Mouse (Mus musculus): Measurements from ENCODE around the gene Lce3e. TPM values are rescaled to one million over a fixed set of nuclear protein-coding genes. Genes with fewer than 3 reads are reported as not detected.

The Lce3e gene
- polyA plus RNA-seq (2016; fragmentation: Nextera tagmentation; extraction: Ambion mirVana) = not detected in 2 replicates

GRCm38 (mm10) chr3:92966761-92967160 is at the start of gene Lce3e:
Lce3e (plus strand) TSS chr3:92967061.
- Histone ChIP-seq H3K9me3 (no peaks in the 10 kb centered on the region), H3K27ac (no peak within 1 kb of the TSS), H3K36me3 (no peaks in the 10 kb centered on the region), H3K4me3 (no peak within 1 kb of the TSS), H3K4me1 (replicated peaks) (no peaks in the 10 kb centered on the region), H3K27me3 (ENCODE audit: insufficient read depth, poor library complexity, severe bottlenecking) (no peaks in the 10 kb centered on the region)
- no peak for DNase-seq (ENCODE audit: low spot score)
- 87% methylated on average over 2 of the region's 2 CpGs for WGBS

- Histone ChIP-seq H3K4me3 (no peak overlapping the region), H3K27me3 (ENCODE audit: insufficient read depth, poor library complexity, severe bottlenecking) (no peaks in the 10 kb centered on the region), H3K9me3 (no peaks in the 10 kb centered on the region), H3K36me3 (no peaks in the 10 kb centered on the region), H3K4me1 (replicated peaks) (no peaks in the 10 kb centered on the region; the same call in 1 of the 2 replicates), H3K27ac (no peak overlapping the region)
- 64% methylated on average over 4 of the region's 4 CpGs for WGBS
- no peak for DNase-seq (ENCODE audit: low spot score)
Observed at GRCm38 (mm10) chr3:92920364-92920763, 46.5 kb upstream of the Lce3e start.

- Histone ChIP-seq H3K4me3 (no peak within 1 kb of the TSS), H3K27me3 (ENCODE audit: insufficient read depth, poor library complexity, severe bottlenecking) (no peaks in the 10 kb centered on the region), H3K36me3 (no peaks in the 10 kb centered on the region), H3K4me1 (replicated peaks) (no peaks in the 10 kb centered on the region), H3K9me3 (no peaks in the 10 kb centered on the region), H3K27ac (no peak within 1 kb of the TSS)
- WGBS = 84% methylated on average over 2 of the region's 2 CpGs
- DNase-seq (ENCODE audit: low spot score) = no peak
Observed at GRCm38 (mm10) chr3:92926130-92926529, 40.7 kb upstream of the Lce3e start, which contains the start of gene Lce3a. Lce3a (minus strand) TSS chr3:92926230.

GRCm38 (mm10) chr3:92932679-92933078 is 34.2 kb upstream of the Lce3e start, which contains the start of gene Lce3b:
Lce3b (plus strand) TSS chr3:92932979.
- H3K27ac ChIP-seq = no peak within 1 kb of the TSS
- H3K9me3 ChIP-seq = no peaks in the 10 kb centered on the region
- 53% methylated on average over 2 of the region's 2 CpGs for WGBS

GRCm38 (mm10) chr3:92944186-92944585 is 22.7 kb upstream of the Lce3e start, which contains the start of gene Lce3c:
Lce3c (plus strand) TSS chr3:92944486.
- H3K9me3 ChIP-seq = no peaks in the 10 kb centered on the region
- H3K27me3 ChIP-seq (ENCODE audit: insufficient read depth, poor library complexity, severe bottlenecking) = no peaks in the 10 kb centered on the region
- 84% methylated on average over 1 of the region's 1 CpGs for WGBS
- no peaks in the 10 kb centered on the region for H3K4me1 ChIP-seq (replicated peaks)
- no peaks in the 10 kb centered on the region for H3K36me3 ChIP-seq
- H3K4me3 ChIP-seq = no peak within 1 kb of the TSS
- no peak for DNase-seq (ENCODE audit: low spot score)
- no peak within 1 kb of the TSS for H3K27ac ChIP-seq

More at GRCm38 (mm10) chr3:92932679-92933078, 34.2 kb upstream of the Lce3e start, which contains the start of gene Lce3b:
- Histone ChIP-seq H3K4me1 (replicated peaks) (no peaks in the 10 kb centered on the region), H3K4me3 (no peak within 1 kb of the TSS), H3K27me3 (ENCODE audit: insufficient read depth, poor library complexity, severe bottlenecking) (no peaks in the 10 kb centered on the region), H3K36me3 (no peaks in the 10 kb centered on the region)
- no peak for DNase-seq (ENCODE audit: low spot score)

- 84% methylated on average over 1 of the region's 1 CpGs for WGBS
- no peak within 1 kb of the TSS for H3K4me3 ChIP-seq
- no peak within 1 kb of the TSS for H3K27ac ChIP-seq
- H3K4me1 ChIP-seq (replicated peaks) = no peaks in the 10 kb centered on the region
- no peaks in the 10 kb centered on the region for H3K36me3 ChIP-seq
- no peak for DNase-seq (ENCODE audit: low spot score)
- H3K27me3 ChIP-seq (ENCODE audit: insufficient read depth, poor library complexity, severe bottlenecking) = no peaks in the 10 kb centered on the region
- no peaks in the 10 kb centered on the region for H3K9me3 ChIP-seq
Observed at GRCm38 (mm10) chr3:92957090-92957489, 9.8 kb upstream of the Lce3e start, which contains the start of gene Lce3d. Lce3d (plus strand) TSS chr3:92957390.

GRCm38 (mm10) chr3:92978484-92978883 is 11.6 kb downstream of the Lce3e start:
- H3K27me3 ChIP-seq (ENCODE audit: insufficient read depth, poor library complexity, severe bottlenecking) = no peaks in the 10 kb centered on the region
- no peaks in the 10 kb centered on the region for H3K36me3 ChIP-seq
- no peaks in the 10 kb centered on the region for H3K4me1 ChIP-seq (replicated peaks)
- H3K4me3 ChIP-seq = no peak overlapping the region
- no peaks in the 10 kb centered on the region for H3K9me3 ChIP-seq
- WGBS = 85% methylated on average over 2 of the region's 2 CpGs
- DNase-seq (ENCODE audit: low spot score) = no peak
- H3K27ac ChIP-seq = no peak overlapping the region

- Histone ChIP-seq H3K36me3 (no peaks in the 10 kb centered on the region), H3K27ac (no peak within 1 kb of the TSS), H3K9me3 (no peaks in the 10 kb centered on the region), H3K27me3 (ENCODE audit: insufficient read depth, poor library complexity, severe bottlenecking) (no peaks in the 10 kb centered on the region), H3K4me3 (no peak within 1 kb of the TSS), H3K4me1 (replicated peaks) (no peaks in the 10 kb centered on the region)
- no peak for DNase-seq (ENCODE audit: low spot score)
Observed at GRCm38 (mm10) chr3:92991926-92992325, 25.1 kb downstream of the Lce3e start, which contains the start of gene Lce3f. Lce3f (plus strand) TSS chr3:92992226.

- no peaks in the 10 kb centered on the region for H3K36me3 ChIP-seq
- WGBS = 6% methylated on average over 7 of the region's 7 CpGs
Observed at GRCm38 (mm10) chr3:92998691-92999090, 31.8 kb downstream of the Lce3e start.

GRCm38 (mm10) chr3:93000621-93001020 is 33.8 kb downstream of the Lce3e start:
- no peak for DNase-seq (ENCODE audit: low spot score)
- Histone ChIP-seq H3K4me3 (no peak overlapping the region), H3K4me1 (replicated peaks) (no peaks in the 10 kb centered on the region), H3K27ac (no peak overlapping the region), H3K9me3 (no peaks in the 10 kb centered on the region), H3K36me3 (no peaks in the 10 kb centered on the region), H3K27me3 (ENCODE audit: insufficient read depth, poor library complexity, severe bottlenecking) (no peaks in the 10 kb centered on the region)
- WGBS = 84% methylated on average over 3 of the region's 3 CpGs

More at GRCm38 (mm10) chr3:92998691-92999090, 31.8 kb downstream of the Lce3e start:
- H3K27ac ChIP-seq = no peak overlapping the region
- H3K27me3 ChIP-seq (ENCODE audit: insufficient read depth, poor library complexity, severe bottlenecking) = no peaks in the 10 kb centered on the region
- H3K9me3 ChIP-seq = no peaks in the 10 kb centered on the region
- DNase-seq (ENCODE audit: low spot score) = peak; percentile 71
- H3K4me1 ChIP-seq (replicated peaks) = no peaks in the 10 kb centered on the region
- H3K4me3 ChIP-seq = no peak overlapping the region

GRCm38 (mm10) chr3:93002843-93003242 is 36.0 kb downstream of the Lce3e start:
- 81% methylated on average over 4 of the region's 4 CpGs for WGBS
- no peaks in the 10 kb centered on the region for H3K4me1 ChIP-seq (replicated peaks)
- no peak for DNase-seq (ENCODE audit: low spot score)
- no peaks in the 10 kb centered on the region for H3K9me3 ChIP-seq
- no peaks in the 10 kb centered on the region for H3K36me3 ChIP-seq
- no peaks in the 10 kb centered on the region for H3K27me3 ChIP-seq (ENCODE audit: insufficient read depth, poor library complexity, severe bottlenecking)
- H3K4me3 ChIP-seq = no peak overlapping the region
- H3K27ac ChIP-seq = no peak overlapping the region

- Histone ChIP-seq H3K27ac (peak overlapping the region; percentile 82), H3K36me3 (no peaks in the 10 kb centered on the region), H3K9me3 (no peaks in the 10 kb centered on the region), H3K27me3 (ENCODE audit: insufficient read depth, poor library complexity, severe bottlenecking) (peaks cover 7% of the 10 kb centered on the region; the same call in 1 of the 2 replicates), H3K4me1 (replicated peaks) (peaks cover 18% of the 10 kb centered on the region), H3K4me3 (peak overlapping the region; percentile 53)
- DNase-seq (ENCODE audit: low spot score) = peak; percentile 84
- WGBS = under 1% methylated on average over 24 of the region's 24 CpGs
Observed at GRCm38 (mm10) chr3:93014378-93014801, 47.5 kb downstream of the Lce3e start.

GRCm38 (mm10) chr3:93014871-93015270 is 48.0 kb downstream of the Lce3e start:
- 20% methylated on average over 5 of the region's 5 CpGs for WGBS
- H3K27me3 ChIP-seq (ENCODE audit: insufficient read depth, poor library complexity, severe bottlenecking) = peaks cover 7% of the 10 kb centered on the region; the same call in 1 of the 2 replicates
- H3K9me3 ChIP-seq = no peaks in the 10 kb centered on the region
- peak overlapping the region; percentile 53 for H3K4me3 ChIP-seq
- DNase-seq (ENCODE audit: low spot score) = no peak
- H3K4me1 ChIP-seq (replicated peaks) = peaks cover 18% of the 10 kb centered on the region
- peak overlapping the region; percentile 82 for H3K27ac ChIP-seq
- H3K36me3 ChIP-seq = no peaks in the 10 kb centered on the region

Measured in hindbrain, embryonic 10.5 days (tissue).